Mouse (Mus musculus) embryonic stem cell, embryonic (primary cell): ENCODE data around the gene Ramp3.

Experiments used
- CTCF ChIA-PET, 4 experiments: fragments of 300-600 bp in 2 of 4; fragments of 350-600 bp in 2 of 4; sonication (Branson Sonifier 250); formaldehyde crosslinking; loops; one replicate each; lab custom pipeline; 2022; ENCODE audit warnings: inconsistent platforms in 2 of 4; lab: Charles Lee
- POLR2A ChIA-PET, 4 experiments: fragments of 300-600 bp in 2 of 4; fragments of 350-600 bp in 2 of 4; sonication (Branson Sonifier 250); formaldehyde crosslinking; loops; one replicate each; lab custom pipeline; 2022; ENCODE audit warnings: antibody characterized with exemption in 4 of 4, inconsistent platforms in 1 of 4; lab: Charles Lee

Gene Ramp3

DNA sequence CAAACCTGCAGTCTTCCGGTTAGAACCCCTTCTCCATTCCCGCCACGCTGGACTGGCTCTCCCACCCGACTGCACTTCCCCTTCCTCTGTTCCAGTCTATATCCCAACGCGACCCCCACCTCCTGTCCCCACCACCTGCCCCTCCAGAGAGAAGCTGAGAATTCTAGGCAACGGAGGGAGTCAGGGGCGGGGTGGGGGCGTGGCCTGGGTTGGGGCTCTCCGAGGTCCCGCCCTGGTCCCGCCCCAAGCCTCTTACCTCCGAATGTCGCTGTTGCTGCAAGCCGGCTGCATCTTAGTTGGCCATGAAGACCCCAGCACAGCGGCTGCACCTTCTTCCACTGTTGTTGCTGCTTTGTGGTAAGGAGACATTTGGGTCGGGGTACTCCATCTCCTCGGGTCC lies at the start of gene Ramp3:
Ramp3 (plus strand) TSS at position 251 of the 400 bp plus-strand sequence.
- ChIA-PET POLR2A (interaction anchor here (0.5 to 1.5 kb wide), 13 partner anchors 12 to 552 kb away, joined by 3 to 8 read pairs (median 4); no protein-coding TSS in a partner anchor), CTCF (interaction anchor here (0.6 to 2.5 kb wide), 18 partner anchors 10 to 1588 kb away, joined by 3 to 11 read pairs (median 4); no protein-coding TSS in a partner anchor)

DNA sequence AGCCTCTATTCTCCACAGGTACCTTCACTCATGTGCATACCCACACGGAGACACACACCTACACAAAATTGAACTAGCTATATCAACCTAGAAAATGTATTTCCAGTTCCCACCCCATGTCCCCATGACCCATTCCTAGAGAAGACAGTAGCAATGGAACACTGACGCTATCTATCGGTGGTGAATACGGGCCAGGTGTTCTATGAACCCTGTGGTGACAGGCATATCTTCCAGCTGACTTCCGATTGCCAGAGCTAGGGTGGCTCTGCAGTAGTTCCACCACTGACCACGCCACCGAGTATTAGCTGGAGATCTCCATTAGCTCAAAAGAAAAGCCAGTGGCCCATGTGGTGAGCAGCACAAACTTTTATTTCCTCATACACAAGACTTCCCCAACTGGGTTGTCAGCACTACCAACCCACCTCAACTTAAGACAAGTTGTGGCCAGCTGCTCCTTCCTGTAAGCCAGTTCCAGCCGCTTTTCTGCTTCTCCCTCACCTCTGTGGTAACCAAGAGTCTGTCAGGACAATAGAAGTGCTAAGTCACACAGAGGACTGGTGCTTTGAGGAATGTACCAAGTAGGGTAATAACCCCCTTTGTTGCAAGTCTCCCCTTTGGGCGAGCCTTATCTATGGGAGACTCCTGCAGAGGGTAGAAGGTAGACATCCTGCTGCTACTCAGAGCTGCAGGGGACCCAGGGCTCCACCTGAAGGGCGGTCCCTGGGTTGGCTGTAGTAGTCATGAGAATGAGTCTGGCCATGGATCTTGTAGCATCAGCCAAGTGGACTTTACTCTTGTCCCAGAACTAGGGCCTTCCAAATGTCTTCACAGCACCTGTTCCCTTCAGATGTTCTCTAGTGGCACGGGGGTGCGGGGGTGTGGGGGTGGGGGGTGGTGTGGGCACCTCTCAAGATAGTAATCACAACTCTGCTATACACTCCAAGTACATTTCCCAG lies 42.8 kb upstream of the Ramp3 start:
- ChIA-PET CTCF (interaction anchor here in 2 of 4 experiments (0.7 to 2.8 kb wide), 5 partner anchors 9 to 179 kb away, joined by 3 to 13 read pairs (median 6); partner anchors contain the start of gene Tbrg4 (in 1 of the 2)), POLR2A (interaction anchor here (0.5 to 31.2 kb wide), 68 partner anchors 4 to 808 kb away, joined by 3 to 915 read pairs (median 4); partner anchors contain the start of genes Nacad (in 4 of the 4), Tbrg4 (in 4 of the 4), H2afv (in 2 of the 4) and Myo1g (in 1 of the 4))

DNA sequence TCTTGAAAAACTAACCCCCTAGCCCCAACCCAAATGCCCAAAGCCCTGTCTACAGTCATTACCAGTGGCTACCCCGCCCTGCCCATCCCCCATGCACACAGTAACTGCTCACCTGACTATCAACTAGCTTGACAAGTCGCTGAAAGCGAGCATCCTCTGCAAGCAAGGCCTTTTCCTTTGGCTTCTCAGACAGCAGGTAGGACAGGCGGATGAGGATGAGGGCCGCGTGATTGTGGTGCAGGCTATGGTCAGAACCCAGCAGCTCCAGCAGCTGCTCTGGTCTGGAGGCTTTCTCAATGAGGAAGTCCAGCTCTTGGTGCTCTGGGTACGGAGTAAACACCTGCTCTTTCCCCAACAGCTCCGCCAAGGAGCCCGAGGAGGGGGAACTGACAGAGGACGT lies 34.6 kb upstream of the Ramp3 start:
- CTCF ChIA-PET = interaction anchor here in 2 of 4 experiments (0.9 to 1.9 kb wide), 3 partner anchors 8 to 737 kb away, joined by 3 to 4 read pairs (median 4); no protein-coding TSS in a partner anchor
- POLR2A ChIA-PET = interaction anchor here (0.6 to 21.3 kb wide), 36 partner anchors 8 to 362 kb away, joined by 3 to 915 read pairs (median 10); partner anchors contain the start of genes H2afv (in 2 of the 4), Nacad (in 2 of the 4), Myo1g (in 1 of the 4) and Ppia (in 1 of the 4)

DNA sequence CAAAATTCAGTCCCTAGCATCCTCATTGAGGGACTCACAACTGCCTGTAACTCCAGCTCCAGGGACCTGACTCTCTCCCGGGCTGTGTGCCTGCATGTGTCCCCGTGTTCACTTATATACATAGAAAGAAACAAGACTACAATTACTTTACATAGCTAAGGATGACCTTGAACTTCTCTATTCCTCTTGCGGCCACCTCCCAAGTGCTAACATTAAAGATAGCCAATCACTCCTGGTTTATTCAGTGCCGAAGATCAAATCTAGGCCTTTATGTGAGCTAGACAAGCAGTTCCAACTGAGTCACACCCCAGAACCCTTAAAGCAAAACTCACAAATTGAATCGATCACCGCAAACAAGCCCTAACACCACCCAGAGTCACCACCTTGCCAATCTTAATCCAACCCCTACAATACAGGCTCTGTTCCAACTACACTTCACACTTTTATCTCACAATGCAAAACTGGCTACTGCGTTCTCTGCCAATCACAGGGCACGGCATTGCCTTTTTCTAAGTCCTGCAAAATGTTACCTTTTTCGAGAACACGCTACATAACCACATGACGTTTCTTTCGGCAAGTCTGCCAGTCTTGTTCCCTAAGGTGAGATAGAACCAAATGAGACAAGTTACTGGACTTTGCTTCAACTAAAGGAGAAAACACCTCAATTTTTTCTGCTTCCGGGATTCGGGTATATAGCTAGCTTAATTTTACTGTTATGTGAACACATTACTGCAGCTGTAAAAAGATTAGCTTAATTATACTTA lies 33.5 kb upstream of the Ramp3 start:
- ChIA-PET POLR2A (interaction anchor here (0.5 to 21.3 kb wide), 80 partner anchors 9 to 568 kb away, joined by 3 to 915 read pairs (median 5); partner anchors contain the start of genes Nacad (in 3 of the 4), H2afv (in 2 of the 4), Ccm2 (in 1 of the 4) and Myo1g (in 1 of the 4)), CTCF (interaction anchor here in 3 of 4 experiments (0.7 to 1.9 kb wide), 6 partner anchors 9 to 738 kb away, joined by 3 to 6 read pairs (median 4); no protein-coding TSS in a partner anchor)

DNA sequence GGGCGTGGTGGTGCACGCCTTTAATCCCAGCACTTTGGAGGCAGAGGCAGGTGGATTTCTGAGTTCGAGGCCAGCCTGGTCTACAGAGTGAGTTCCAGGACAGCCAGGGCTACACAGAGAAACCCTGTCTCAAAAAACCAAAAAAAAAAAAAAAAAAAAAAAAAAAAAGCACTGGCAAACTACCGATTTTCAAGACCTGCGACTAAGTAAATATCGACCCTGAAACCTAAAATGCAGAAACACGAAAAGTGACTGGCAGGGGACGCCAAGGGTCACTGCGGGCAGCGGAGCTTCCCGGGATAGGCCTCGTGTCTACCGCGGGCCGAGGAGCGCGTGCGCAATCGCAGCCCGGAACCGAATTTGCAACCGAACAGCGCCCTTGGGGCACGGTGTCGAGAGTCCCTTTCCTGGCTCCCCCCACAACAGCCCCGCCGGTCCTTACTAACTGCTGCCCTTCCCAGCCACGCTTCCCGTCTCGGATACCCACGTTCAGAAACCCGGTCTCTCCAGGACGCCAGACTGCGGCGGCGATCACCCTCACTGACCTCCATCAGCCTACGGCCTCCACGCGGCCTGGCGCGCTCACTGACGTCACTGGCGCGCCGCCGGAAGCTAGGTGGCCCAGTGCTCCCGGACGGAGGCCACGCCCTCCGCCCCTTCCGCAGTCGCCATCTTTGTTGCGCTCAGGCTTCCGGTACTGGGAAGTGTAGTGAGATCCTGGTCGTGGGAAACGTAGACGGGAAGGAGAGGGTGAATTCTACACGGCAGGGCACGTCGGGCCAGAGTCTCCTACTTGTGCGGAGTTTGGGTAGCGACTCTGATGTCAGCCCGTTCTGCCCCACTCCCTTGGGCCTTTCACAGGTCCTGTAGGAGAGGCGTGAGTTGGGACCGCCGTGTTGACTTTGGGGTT lies 32.6 kb upstream of the Ramp3 start, which contains the start of gene Tbrg4:
Tbrg4 (minus strand) TSS at position 590 of the 910 bp plus-strand sequence.
- POLR2A ChIA-PET = interaction anchor here (0.5 to 21.3 kb wide), 109 partner anchors 8 to 1934 kb away, joined by 3 to 915 read pairs (median 4); partner anchors contain the start of genes Nacad (in 3 of the 4), H2afv (in 2 of the 4), Ppia (in 2 of the 4) and Ccm2 (in 1 of the 4)
- CTCF ChIA-PET = interaction anchor here in 3 of 4 experiments (0.7 to 1.9 kb wide), 6 partner anchors 10 to 195 kb away, joined by 3 to 10 read pairs (median 5); no protein-coding TSS in a partner anchor

DNA sequence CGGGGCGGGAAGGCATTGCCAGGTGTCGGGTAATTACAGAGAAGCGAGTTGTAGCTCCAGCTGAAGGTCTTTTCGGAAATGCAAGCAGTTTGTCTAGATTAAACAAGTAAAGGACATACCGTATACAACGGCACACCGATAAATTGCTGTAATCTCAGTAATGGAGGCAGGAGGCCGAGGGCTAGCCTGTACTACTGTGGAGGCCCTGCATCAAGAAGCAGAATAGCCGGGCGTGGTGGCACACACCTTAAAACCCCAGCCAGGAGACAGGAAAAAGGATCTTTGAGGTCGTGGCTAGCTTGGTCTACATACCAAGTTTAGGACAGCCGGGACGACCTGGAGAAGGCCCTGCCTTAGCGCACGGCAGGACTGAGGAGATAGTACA lies 31.9 kb upstream of the Ramp3 start:
- POLR2A ChIA-PET = interaction anchor here (0.5 to 21.3 kb wide), 83 partner anchors 7 to 885 kb away, joined by 3 to 915 read pairs (median 4); partner anchors contain the start of genes Nacad (in 3 of the 4), H2afv (in 2 of the 4), Ppia (in 2 of the 4) and Ccm2 (in 1 of the 4)

DNA sequence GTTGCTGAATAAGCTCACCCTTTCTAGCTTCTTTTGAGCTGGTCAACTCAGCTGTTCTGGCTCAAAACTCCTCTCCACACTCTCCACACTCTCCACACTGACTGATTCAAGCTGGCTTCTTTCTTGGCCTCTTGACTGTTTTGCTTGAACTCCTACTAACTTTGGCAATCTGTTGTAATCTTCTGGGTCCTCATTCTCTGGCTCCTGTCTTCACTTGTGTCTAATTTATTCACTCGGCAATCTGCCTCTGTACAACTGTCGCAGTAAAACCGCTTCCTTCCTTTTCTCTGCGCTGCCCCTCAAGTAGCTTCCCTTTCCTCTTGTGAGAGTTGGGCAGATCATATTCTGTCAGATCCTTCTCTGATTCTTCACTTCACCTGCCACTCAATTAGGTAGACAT lies 30.6 kb upstream of the Ramp3 start:
- CTCF ChIA-PET = interaction anchor here in 3 of 4 experiments (0.6 to 3.5 kb wide), 15 partner anchors 9 to 225 kb away, joined by 3 to 41 read pairs (median 5); no protein-coding TSS in a partner anchor
- POLR2A ChIA-PET = interaction anchor here in 3 of 4 experiments (0.5 to 21.3 kb wide), 36 partner anchors 9 to 672 kb away, joined by 3 to 915 read pairs (median 5); partner anchors contain the start of genes Nacad (in 2 of the 3), Ppia (in 2 of the 3), Ccm2 (in 1 of the 3) and H2afv (in 1 of the 3)

More for the DNA sequence above, 31.9 kb upstream of the Ramp3 start:
- CTCF ChIA-PET = interaction anchor here in 2 of 4 experiments (0.7 to 1.9 kb wide), 3 partner anchors 10 to 164 kb away, joined by 3 to 10 read pairs (median 6); no protein-coding TSS in a partner anchor

DNA sequence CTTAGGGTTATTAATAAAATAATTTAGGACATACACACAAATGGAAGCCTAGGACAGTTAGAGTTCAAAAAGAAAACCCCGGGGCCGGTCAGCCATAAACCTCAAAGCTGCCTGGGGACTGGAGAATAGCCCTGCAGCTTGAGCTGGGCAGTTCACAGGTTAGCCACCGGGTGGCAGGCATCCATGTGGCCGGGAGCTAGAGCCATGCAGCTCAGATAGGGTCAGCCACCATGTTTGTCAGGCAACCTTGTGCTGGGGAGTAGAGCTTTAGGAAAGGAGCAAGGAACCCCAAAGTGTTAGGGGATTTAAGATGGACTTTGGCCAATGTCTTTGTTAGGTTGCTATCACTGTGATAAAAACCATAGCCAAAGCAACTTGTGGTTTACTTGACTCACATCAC lies 29.8 kb upstream of the Ramp3 start:
- POLR2A ChIA-PET = interaction anchor here (0.6 to 21.3 kb wide), 50 partner anchors 8 to 673 kb away, joined by 3 to 915 read pairs (median 4); partner anchors contain the start of genes Nacad (in 2 of the 4), Ppia (in 2 of the 4), H2afv (in 1 of the 4) and Myo1g (in 1 of the 4)

DNA sequence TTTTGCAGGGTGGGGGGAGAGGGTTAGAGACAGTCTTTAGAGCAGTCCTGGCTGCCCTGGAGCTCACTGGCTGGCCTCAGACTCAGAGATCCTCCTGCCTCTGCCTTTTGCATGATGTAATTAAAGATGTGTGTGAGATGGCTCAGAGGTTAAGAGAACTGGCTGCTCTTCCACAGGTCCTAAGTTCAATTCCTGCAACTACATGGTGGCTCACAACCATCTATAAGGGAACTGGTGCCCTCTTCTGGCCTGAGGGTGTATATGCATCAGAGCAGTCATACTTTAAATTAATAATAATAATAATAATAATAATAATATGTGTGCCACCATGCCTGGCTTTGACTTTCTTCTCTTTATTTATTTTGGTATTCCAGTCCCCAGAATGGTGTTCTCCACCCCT lies 28.7 kb upstream of the Ramp3 start:
- ChIA-PET CTCF (interaction anchor here (0.6 to 3.5 kb wide), 20 partner anchors 12 to 531 kb away, joined by 3 to 41 read pairs (median 7); no protein-coding TSS in a partner anchor), POLR2A (interaction anchor here (0.7 to 21.3 kb wide), 23 partner anchors 10 to 544 kb away, joined by 3 to 915 read pairs (median 7); partner anchors contain the start of genes Nacad (in 2 of the 4), H2afv (in 1 of the 4), Myo1g (in 1 of the 4) and Ppia (in 1 of the 4))

More for the DNA sequence above, 29.8 kb upstream of the Ramp3 start:
- CTCF ChIA-PET = interaction anchor here (0.6 to 3.5 kb wide), 56 partner anchors 8 to 1208 kb away, joined by 3 to 41 read pairs (median 4); partner anchors contain the start of genes H2afv (in 1 of the 4), Nacad (in 1 of the 4) and Tmed4 (in 1 of the 4)

DNA sequence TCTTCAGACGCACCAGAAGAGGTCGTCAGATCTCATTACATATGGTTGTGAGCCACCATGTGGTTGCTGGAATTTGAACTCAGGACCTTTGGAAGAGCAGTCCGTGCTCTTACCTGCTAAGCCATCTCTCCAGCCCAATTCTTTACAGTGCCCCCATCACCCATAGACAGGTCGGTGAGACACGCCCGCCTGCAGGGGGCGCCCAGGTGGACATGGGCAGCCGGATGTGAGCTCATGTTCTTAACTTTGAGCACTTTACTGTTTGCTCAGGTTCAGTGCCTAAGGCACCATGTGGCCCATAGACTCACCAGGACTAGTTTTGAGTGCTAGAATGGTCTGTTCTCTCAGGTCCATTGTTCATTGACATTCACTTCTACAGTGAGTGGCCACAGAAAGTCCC lies 22.2 kb upstream of the Ramp3 start:
- ChIA-PET POLR2A (interaction anchor here (0.7 to 15.2 kb wide), 10 partner anchors 8 to 108 kb away, joined by 3 to 123 read pairs (median 4); partner anchors contain the start of gene Tbrg4 (in 3 of the 4)), CTCF (interaction anchor here (0.5 to 1.9 kb wide), 13 partner anchors 8 to 526 kb away, joined by 3 to 17 read pairs (median 5); partner anchors contain the start of gene Tbrg4 (in 1 of the 4))

DNA sequence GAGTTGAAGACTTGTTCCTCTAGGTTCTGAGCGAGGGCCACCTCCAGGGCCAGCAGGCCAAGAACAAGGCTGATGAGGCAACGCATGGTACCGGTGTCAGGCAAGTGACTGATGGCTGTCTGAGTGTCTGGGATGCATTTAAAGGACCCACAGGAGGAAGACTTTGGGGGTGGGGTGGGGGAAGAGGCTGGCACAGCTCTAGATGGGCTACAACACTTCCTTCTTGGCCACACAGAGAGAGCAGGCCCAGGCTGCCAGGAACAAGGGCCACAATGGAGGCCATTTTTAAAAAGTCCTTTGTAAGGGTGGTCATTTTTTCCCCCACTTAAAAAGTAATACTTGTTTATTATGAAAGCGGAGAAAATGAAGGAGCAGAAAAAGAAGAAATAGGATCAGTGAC lies 19.8 kb upstream of the Ramp3 start, which contains the start of gene Wap:
Wap (minus strand) TSS at position 101 of the 400 bp plus-strand sequence.
- CTCF ChIA-PET = no interaction called here

DNA sequence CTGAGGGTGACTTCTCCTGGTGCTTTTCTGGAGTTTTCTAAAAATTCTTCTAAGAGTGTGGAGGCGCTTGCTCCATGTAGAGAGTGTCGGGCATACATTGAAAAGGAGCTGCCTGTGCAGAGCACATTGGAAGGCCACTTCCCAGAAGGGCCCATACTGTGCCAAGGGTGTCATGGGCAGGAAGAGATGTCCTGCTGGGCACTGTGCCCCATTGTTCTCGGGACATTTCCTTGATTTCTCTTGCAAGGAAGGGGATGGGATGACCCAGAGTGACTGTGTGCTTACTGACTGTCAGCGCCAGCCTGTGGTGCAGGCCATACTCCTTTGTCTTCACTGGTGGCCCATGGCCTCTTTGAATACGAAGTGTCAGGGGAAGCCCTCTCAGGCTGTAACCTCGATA lies 19.2 kb upstream of the Ramp3 start:
- CTCF ChIA-PET = no interaction called here
- POLR2A ChIA-PET = interaction anchor here in 1 of 4 experiments (1.3 to 15.2 kb wide), 2 partner anchors 15 to 18 kb away, joined by 3 to 123 read pairs; partner anchors contain the start of gene Tbrg4

More for the DNA sequence above, 19.8 kb upstream of the Ramp3 start, which contains the start of gene Wap:
- POLR2A ChIA-PET = interaction anchor here in 2 of 4 experiments (0.7 to 15.2 kb wide), 3 partner anchors 14 to 607 kb away, joined by 3 to 123 read pairs (median 3); partner anchors contain the start of gene Tbrg4 (in 1 of the 2)

DNA sequence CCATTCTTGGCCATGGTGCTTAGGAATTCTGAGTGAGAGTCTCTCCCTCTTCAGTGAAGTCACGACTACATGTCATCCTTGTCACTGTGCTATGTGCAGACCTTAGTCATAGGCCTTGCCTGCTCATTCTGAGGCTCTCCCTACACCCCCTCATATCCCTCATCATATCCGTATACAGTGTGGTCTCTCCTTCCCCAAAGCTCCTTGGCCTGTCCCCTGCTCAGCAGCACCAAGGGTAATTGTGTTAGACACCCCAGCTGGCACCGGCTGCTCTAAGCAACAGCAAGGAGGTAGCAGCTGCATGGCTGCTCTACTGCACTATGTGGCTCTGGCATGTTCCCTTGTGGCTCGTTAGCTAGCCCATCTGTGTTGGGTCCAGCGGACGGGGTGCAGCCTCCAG lies 13.8 kb upstream of the Ramp3 start:
- POLR2A ChIA-PET = interaction anchor here in 2 of 4 experiments (0.5 to 15.2 kb wide), 7 partner anchors 13 to 502 kb away, joined by 3 to 123 read pairs (median 3); partner anchors contain the start of gene Tbrg4 (in 2 of the 2)
- CTCF ChIA-PET = interaction anchor here in 1 of 4 experiments (1.0 kb wide), 1 partner anchor 10 kb away, joined by 3 read pairs; no protein-coding TSS in a partner anchor
